Mouse (Mus musculus) left cerebral cortex, postnatal 36 days (tissue): ENCODE measurements around the gene Serbp1. TPM values are rescaled to one million over a fixed set of nuclear protein-coding genes. Genes with fewer than 3 reads are reported as not detected.

Source experiments
- DNase-seq, 2 experiments: peaks; one replicate each; pipeline ENCODE4 v3.0.0; 2021 to 2022; ENCODE audit warnings: low spot score in 2 of 2, mixed read lengths in 1 of 2
- intact Hi-C: fragments of 180-260 bp; cut with DNase I; formaldehyde crosslinking; loops from one replicate; pipeline ENCODE4 v1.15.1; 2025
- total RNA-seq, 2 experiments: library from RNA; stranded (reverse); gene quantifications; 2 replicates each; pipeline ENCODE4 v1.2.3; 2021

Gene Serbp1
- total RNA-seq, 2 experiments from 2014 or later: 194 to 206 TPM

DNA sequence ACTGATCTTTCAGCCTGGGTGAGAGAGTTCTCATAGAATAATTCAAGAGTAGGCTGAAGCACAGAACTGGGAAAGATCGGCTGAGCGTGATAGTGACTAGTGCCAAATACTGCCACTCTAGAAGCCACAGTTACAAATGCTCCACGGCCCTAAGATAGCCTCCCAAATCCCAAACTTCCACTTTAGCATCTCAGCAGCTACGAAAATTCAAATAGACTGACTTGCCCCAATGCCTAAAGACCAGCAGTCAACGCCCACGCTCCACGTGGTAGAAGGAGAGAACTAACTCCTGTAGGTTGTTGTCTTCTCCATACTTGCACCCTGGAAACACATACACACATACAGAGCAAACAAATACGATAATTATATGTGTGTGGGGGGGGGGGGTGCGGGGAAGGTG, 8.5 kb upstream of the Serbp1 start:
- DNase-seq: no peak
- intact Hi-C loops: no loop called here

DNA sequence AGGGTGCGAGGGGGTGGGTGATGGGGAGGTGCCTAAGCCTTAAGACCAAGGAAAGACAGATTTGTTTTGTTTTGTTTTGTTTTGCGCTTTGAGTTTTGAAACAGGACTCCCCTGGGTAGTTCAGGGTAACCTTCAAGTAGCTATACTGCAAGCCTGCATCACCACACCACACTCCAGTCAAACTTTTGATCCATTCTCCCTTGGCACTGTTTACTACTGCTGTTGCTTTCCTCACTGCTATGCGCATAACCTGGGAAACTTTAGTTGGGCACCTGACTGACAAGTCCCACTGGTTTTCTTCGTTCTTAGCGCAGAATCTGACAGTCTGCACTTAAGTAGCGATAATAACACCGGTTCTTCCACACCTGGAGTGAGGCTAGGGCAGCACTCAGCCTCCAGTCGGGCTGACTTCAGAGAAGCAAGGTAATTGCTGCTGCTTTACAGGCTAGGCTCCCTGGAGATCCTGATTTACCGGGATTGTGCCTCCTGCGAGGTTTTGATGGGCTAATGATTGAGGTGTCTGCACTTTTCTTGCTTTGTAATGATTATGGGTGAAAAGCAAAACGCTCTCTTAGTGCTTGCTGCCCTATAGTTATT, 8.0 kb upstream of the Serbp1 start:
- no peak for DNase-seq
- intact Hi-C loops: no loop called here

GRCm38 (mm10) chr6:67230950-67231349, 7.0 kb upstream of the Serbp1 start:
- DNase-seq: no peak

GRCm38 (mm10) chr6:67235649-67236048, 2.3 kb upstream of the Serbp1 start:
- no peak for DNase-seq
- intact Hi-C loops: no loop called here

More at GRCm38 (mm10) chr6:67230950-67231349, 7.0 kb upstream of the Serbp1 start:
- intact Hi-C loops: no loop called here

- intact Hi-C loops: no loop called here
- DNase-seq: no peak
Observed at GRCm38 (mm10) chr6:67236491-67237234, 1.3 kb upstream of the Serbp1 start.

GRCm38 (mm10) chr6:67241263-67241662, 3.3 kb downstream of the Serbp1 start:
- no peak for DNase-seq
- intact Hi-C loops: no loop called here

- intact Hi-C loops: no loop called here
Observed at GRCm38 (mm10) chr6:67243765-67244420, 5.9 kb downstream of the Serbp1 start.

DNA sequence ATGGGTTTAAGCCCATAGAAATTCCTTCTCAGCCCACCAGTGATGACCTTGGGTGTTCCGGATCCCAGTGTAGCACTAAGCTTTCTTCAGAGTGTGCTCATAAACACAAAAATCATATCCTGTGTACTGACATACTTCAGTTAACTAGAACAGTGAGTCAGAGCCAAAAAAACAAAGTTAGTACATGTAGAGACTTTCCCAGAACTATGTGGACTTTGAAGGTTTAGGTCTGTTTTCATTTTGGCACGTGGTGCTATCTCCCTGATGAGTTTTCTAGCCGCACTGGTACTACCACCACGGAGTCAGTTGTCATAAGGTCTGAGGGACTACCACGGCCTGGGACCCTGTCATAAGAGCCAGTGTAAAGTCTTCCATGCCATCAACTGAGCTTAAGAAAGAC, 6.5 kb downstream of the Serbp1 start:
- intact Hi-C loops: no loop called here
- DNase-seq: no peak

More at GRCm38 (mm10) chr6:67243765-67244420, 5.9 kb downstream of the Serbp1 start:
- DNase-seq: no peak

DNA sequence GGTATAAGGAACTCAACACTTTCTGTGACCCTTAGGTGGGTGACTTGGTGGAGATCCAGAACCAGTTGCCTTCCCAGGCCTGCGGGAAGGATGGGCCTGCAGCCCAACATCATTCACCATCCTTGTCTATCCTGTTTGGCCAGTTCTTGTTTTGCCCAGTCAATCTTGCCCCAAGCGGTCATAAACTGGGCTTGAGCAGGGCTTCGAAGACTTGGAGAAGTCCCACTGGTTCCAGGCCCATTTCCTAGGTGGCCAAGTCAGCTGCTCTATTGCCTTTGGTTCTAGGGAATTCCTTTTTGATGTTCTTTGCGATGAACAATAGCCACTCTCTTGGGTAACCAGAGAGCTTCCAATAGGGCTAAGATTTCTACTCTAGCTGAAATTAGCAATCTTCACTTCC, 13.1 kb downstream of the Serbp1 start:
- DNase-seq: no peak
- intact Hi-C loops: no loop called here

- intact Hi-C loops: loop anchor here (5.0 kb wide), 1 partner anchor 93 kb away; no protein-coding TSS in a partner anchor
- DNase-seq: no peak
Observed at GRCm38 (mm10) chr6:67264935-67265334, 27.0 kb downstream of the Serbp1 start.

GRCm38 (mm10) chr6:67266159-67266657, 28.2 kb downstream of the Serbp1 start:
- no peak for DNase-seq
- intact Hi-C loops: loop anchor here (5.0 kb wide), 1 partner anchor 94 kb away; no protein-coding TSS in a partner anchor

- DNase-seq: peak; percentile 95 to 97
- intact Hi-C loops: loop anchor here (5.0 kb wide), 1 partner anchor 95 kb away; no protein-coding TSS in a partner anchor
Observed at GRCm38 (mm10) chr6:67266664-67267407, 28.9 kb downstream of the Serbp1 start.

DNA sequence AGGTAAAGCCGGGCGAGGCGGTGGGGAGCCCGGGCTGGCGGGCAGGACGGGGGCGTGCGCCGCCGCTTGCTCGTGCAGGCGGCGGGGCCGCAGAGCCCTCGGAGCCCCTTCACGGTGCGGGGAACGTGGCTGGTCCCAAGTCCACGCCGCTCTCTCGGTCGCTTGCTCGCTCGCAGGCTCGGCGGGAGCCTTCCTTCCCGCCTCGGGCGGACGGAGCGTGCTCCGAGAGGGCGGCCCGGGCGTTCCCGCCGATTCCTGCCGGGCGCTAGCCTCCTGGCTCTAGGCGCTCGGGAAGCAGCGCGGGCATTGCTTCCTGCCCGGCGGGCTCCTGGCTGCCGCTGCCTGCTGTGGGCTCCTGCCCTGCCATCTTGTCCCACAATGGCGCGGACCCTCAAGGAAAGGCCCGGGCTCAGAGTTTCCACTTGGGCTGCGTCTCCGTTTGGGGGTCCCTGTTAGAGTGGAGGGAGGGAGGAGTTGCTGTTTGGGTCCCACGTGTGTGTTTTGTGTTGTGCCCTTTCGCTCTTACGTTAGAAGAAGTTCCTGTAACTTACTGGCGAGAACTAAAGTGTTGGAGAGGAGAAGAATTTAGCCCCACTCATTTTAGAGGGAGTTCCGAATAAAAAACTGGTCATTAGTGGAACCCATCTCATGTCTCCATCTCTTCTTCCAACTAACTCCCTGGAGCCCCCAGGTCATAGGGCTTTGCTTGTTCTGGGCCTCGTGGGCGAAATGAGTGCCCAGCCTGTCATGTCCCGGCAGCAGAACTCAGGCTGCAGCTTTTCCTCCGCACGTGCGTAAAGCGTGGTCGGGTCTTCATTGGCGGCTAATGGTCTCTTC, 29.6 kb downstream of the Serbp1 start:
- intact Hi-C loops: loop anchor here (5.0 kb wide), 1 partner anchor 95 kb away; no protein-coding TSS in a partner anchor
- DNase-seq: peak in 1 of 2 experiments; percentile 11

- intact Hi-C loops: loop anchor here (5.0 kb wide), 1 partner anchor 96 kb away; no protein-coding TSS in a partner anchor
- DNase-seq: no peak
Observed at GRCm38 (mm10) chr6:67268245-67268612, 30.3 kb downstream of the Serbp1 start.

- no peak for DNase-seq
- intact Hi-C loops: loop anchor here (5.0 kb wide), 1 partner anchor 97 kb away; no protein-coding TSS in a partner anchor
Observed at GRCm38 (mm10) chr6:67268983-67269382, 31.0 kb downstream of the Serbp1 start.

- DNase-seq: no peak
- intact Hi-C loops: loop anchor here (5.0 kb wide), 1 partner anchor 97 kb away; no protein-coding TSS in a partner anchor
Observed at GRCm38 (mm10) chr6:67269459-67269858, 31.5 kb downstream of the Serbp1 start.

GRCm38 (mm10) chr6:67277944-67278343, 40.0 kb downstream of the Serbp1 start:
- intact Hi-C loops: no loop called here
- DNase-seq: no peak

DNA sequence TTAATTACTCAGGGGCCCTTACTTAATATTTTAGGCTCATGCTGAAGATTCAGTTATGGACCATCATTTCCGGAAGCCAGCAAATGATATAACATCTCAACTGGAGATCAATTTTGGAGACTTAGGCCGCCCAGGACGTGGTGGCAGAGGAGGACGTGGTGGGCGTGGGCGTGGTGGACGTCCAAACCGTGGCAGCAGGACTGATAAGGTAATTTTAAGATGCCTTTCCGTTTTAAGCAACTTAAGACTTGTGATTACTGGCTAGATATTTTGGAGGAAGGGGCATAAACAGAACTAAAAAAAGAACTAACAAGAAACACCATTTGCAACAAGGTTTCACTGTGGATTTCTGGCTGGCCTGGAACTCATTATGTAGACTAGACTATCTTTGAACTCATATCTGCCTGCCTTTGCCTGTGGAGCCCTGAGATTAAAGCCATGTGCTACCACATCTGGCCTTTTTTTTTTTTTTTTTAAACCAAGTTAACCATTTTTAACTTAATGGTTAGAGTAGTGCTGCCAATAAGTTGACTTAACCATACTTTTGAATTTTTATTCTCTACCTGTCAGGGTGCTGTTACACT, 43.7 kb downstream of the Serbp1 start:
- intact Hi-C loops: no loop called here
- DNase-seq: no peak
